ENCODE assay signal across 14 mouse cellular contexts in the genomic region with DNA sequence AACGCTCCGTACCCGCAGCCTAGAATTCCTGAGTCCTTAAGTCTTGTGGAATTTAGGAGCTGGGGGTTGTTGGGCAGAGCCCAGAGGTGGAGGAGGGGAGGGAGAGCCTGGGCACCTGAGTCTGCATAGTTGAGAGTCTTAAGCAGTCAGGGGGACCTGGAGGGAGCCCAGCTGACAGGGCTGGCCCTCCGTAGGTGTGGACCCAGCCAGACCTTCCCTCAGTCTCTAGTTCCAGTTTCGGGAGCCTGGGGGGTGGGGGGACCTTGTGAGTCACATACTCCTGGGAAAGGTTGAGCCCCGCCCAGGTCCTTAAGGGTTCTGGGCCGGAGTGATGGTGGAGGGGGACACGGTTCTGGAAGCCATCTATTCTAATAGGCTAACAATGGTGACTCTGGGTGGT. TPM values are rescaled to one million over a fixed set of nuclear protein-coding genes. Genes with fewer than 3 reads are reported as not detected.
DNase-seq lines count a peak whose midpoint lies in the region; ATAC-seq lines count a peak whose summit lies in the region.
"Had no signal": no experiment of that assay in that cellular context is flagged by ENCODE, and none has a peak within 500 bp of the region (broad histone marks: within the 10 kb centered on the region; RNA-seq: fewer than 3 reads in every experiment).

No protein-coding gene starts in this region.

- intact Hi-C loops in left cerebral cortex, postnatal 4 days (cut with DNase I): no loop called here

- peak overlapping the region; percentile 48; the same call in 1 of the 2 replicates for H3K4me2 ChIP-seq in embryonic facial prominence, embryonic 15.5 days (replicated peaks)

- H3K27me3 ChIP-seq in embryonic facial prominence, embryonic 10.5 days (replicated peaks; ENCODE audit: low read depth, poor library complexity, severe bottlenecking): peaks cover 74% of the 10 kb centered on the region
- peaks cover 42% of the 10 kb centered on the region for H3K27me3 ChIP-seq in embryonic facial prominence, embryonic 15.5 days

- H3K4me3 ChIP-seq in embryonic facial prominence, embryonic 10.5 days: peak overlapping the region; percentile 51; the same call in 1 of the 2 replicates
- peak overlapping the region; percentile 39 for H3K4me3 ChIP-seq in embryonic facial prominence, embryonic 15.5 days (replicated peaks)

- peaks cover 35% of the 10 kb centered on the region for H3K4me1 ChIP-seq in embryonic facial prominence, embryonic 10.5 days
- H3K4me1 ChIP-seq in embryonic facial prominence, embryonic 15.5 days: peaks cover 22% of the 10 kb centered on the region

- no peaks in the 10 kb centered on the region for H3K36me3 ChIP-seq in embryonic facial prominence, embryonic 10.5 days (replicated peaks)
- H3K36me3 ChIP-seq in embryonic facial prominence, embryonic 15.5 days: no peaks in the 10 kb centered on the region
- H3K36me3 ChIP-seq: midbrain, embryonic 10.5 days had no signal

- no peak for ATAC-seq in embryonic facial prominence, embryonic 15.5 days (ENCODE audit: insufficient number of reproducible peaks, low FRiP score, low TSS enrichment, low read depth)
- ATAC-seq: hindbrain, postnatal 0 days had no signal

- H3K27ac ChIP-seq in embryonic facial prominence, embryonic 10.5 days (replicated peaks): no peak overlapping the region
- no peak overlapping the region for H3K27ac ChIP-seq in embryonic facial prominence, embryonic 15.5 days (replicated peaks)
- H3K27ac ChIP-seq: hindbrain, postnatal 0 days; midbrain, embryonic 10.5 days had no signal

- 10% methylated on average over 8 of the region's 8 CpGs for WGBS in embryonic facial prominence, embryonic 10.5 days
- 7% methylated on average over 8 of the region's 8 CpGs for WGBS in embryonic facial prominence, embryonic 15.5 days

- no peak overlapping the region for H3K9ac ChIP-seq in embryonic facial prominence, embryonic 15.5 days

- no peak for DNase-seq in embryonic facial prominence, embryonic 10.5 days (ENCODE audit: low spot score)
- peak; percentile 44 for DNase-seq in kidney, postnatal 14 days
- peak; percentile 50 for DNase-seq in lung, postnatal 10 days
- no peak for DNase-seq in left cerebral cortex, adult 9 months (ENCODE audit: low spot score in 2 of 2)
- no peak for DNase-seq in frontal cortex, postnatal 25 days (ENCODE audit: low spot score in 2 of 2)
- DNase-seq in left cerebral cortex, postnatal 4 days: no peak
- DNase-seq: adrenal gland, adult 8-10 months; cerebellum, adult 18-20 months; gastrocnemius, postnatal 14 days; spleen, adult 18-20 months had no signal

- H3K9me3 ChIP-seq in embryonic facial prominence, embryonic 10.5 days: no peaks in the 10 kb centered on the region
- H3K9me3 ChIP-seq in embryonic facial prominence, embryonic 15.5 days (replicated peaks): no peaks in the 10 kb centered on the region
- H3K9me3 ChIP-seq: midbrain, embryonic 10.5 days had no signal

RNA-seq across cellular contexts. Expression of a gene that starts 3.4 kb away (rescaled TPM):
- 7.0 and 8.2 TPM in 2 replicates for polyA plus RNA-seq in embryonic facial prominence, embryonic 10.5 days (2016; fragmentation: Nextera tagmentation; extraction: Ambion mirVana)
- 6.7 and 8.2 TPM in 2 replicates for polyA plus RNA-seq in embryonic facial prominence, embryonic 15.5 days (2015; fragmentation: Nextera tagmentation; extraction: Ambion mirVana)
- total RNA-seq in left cerebral cortex, postnatal 4 days (2021): 100 to 1,000 TPM; 188 to 219 TPM

RNA-seq across cellular contexts. Expression of a gene that starts 4.1 kb away (rescaled TPM):
- 7.2 and 8.0 TPM in 2 replicates for polyA plus RNA-seq in embryonic facial prominence, embryonic 10.5 days (2016; fragmentation: Nextera tagmentation; extraction: Ambion mirVana)
- 13.0 and 14.6 TPM in 2 replicates for polyA plus RNA-seq in embryonic facial prominence, embryonic 15.5 days (2015; fragmentation: Nextera tagmentation; extraction: Ambion mirVana)
- total RNA-seq in left cerebral cortex, postnatal 4 days (2021): under 1 TPM; 0.40 to 0.97 TPM

RNA-seq across cellular contexts. Expression of a gene that starts 15.3 kb away (rescaled TPM):
- 2.0 and 2.8 TPM in 2 replicates for polyA plus RNA-seq in embryonic facial prominence, embryonic 10.5 days (2016; fragmentation: Nextera tagmentation; extraction: Ambion mirVana)
- 2.6 and 4.9 TPM in 2 replicates for polyA plus RNA-seq in embryonic facial prominence, embryonic 15.5 days (2015; fragmentation: Nextera tagmentation; extraction: Ambion mirVana)
- 1 to 10 TPM; 1.2 to 1.4 TPM for total RNA-seq in left cerebral cortex, postnatal 4 days (2021)

RNA-seq across cellular contexts. Expression of a gene that starts 21.6 kb away (rescaled TPM):
- 0.12 TPM in 1 of 2 replicates, not detected in the other for polyA plus RNA-seq in embryonic facial prominence, embryonic 10.5 days (2016; fragmentation: Nextera tagmentation; extraction: Ambion mirVana)
- polyA plus RNA-seq in embryonic facial prominence, embryonic 15.5 days (2015; fragmentation: Nextera tagmentation; extraction: Ambion mirVana): not detected in 2 replicates
- total RNA-seq in left cerebral cortex, postnatal 4 days (2021): not detected
- total RNA-seq: gastrocnemius, postnatal 14 days; hindbrain, postnatal 0 days had no signal
- polyA plus RNA-seq: hindbrain, postnatal 0 days; neural tube, embryonic 14.5 days had no signal

RNA-seq across cellular contexts. Expression of a gene that starts 24.6 kb away (rescaled TPM):
- polyA plus RNA-seq in embryonic facial prominence, embryonic 10.5 days (2016; fragmentation: Nextera tagmentation; extraction: Ambion mirVana): 34.4 and 35.5 TPM in 2 replicates
- polyA plus RNA-seq in embryonic facial prominence, embryonic 15.5 days (2015; fragmentation: Nextera tagmentation; extraction: Ambion mirVana): 6.7 and 9.7 TPM in 2 replicates
- total RNA-seq in left cerebral cortex, postnatal 4 days (2021): 100 to 1,000 TPM; 308 to 337 TPM

Comparison
In these comparisons a context has a peak if more than half of its experiments do, and no peak if none do; other contexts are left out.
1. DNase-seq: peak in kidney, postnatal 14 days (single experiment) and lung, postnatal 10 days (single experiment); none in embryonic facial prominence, embryonic 10.5 days (single experiment), left cerebral cortex, adult 9 months (0 of 2), frontal cortex, postnatal 25 days (0 of 2) and left cerebral cortex, postnatal 4 days (single experiment).